Mouse (Mus musculus) midbrain, embryonic 16.5 days (tissue): ENCODE measurements around the gene Plg. TPM values are rescaled to one million over a fixed set of nuclear protein-coding genes. Genes with fewer than 3 reads are reported as not detected.

Experiments
- ATAC-seq: fragments of 200-750 bp; cut with Nextera tagmentation; 2 replicates; pipeline ENCODE4 v1.8.0; 2017; ENCODE audit warnings: moderate TSS enrichment
- H3K27ac ChIP-seq: fragments of 300-500 bp; sonication (generic); 2 replicates; pipeline ENCODE4 v1.5.1; 2014; ENCODE audit warnings: mild to moderate bottlenecking, low read length, mixed read lengths
- H3K27me3 ChIP-seq: fragments of 300-500 bp; sonication (generic); 2 replicates; pipeline ENCODE4 v1.6.1; 2014; ENCODE audit warnings: low read depth, low read length, mixed read lengths; ENCODE audit not compliant: control insufficient read depth, insufficient read depth
- H3K36me3 ChIP-seq: fragments of 300-500 bp; sonication (generic); 2 replicates; pipeline ENCODE4 v1.6.1; 2014; ENCODE audit warnings: mild to moderate bottlenecking, low read length, moderate library complexity, mixed read lengths; ENCODE audit not compliant: control insufficient read depth, insufficient read depth
- H3K4me1 ChIP-seq: fragments of 300-500 bp; sonication (generic); 2 replicates; pipeline ENCODE4 v1.6.1; 2014; ENCODE audit warnings: mild to moderate bottlenecking, low read length, mixed read lengths; ENCODE audit not compliant: control insufficient read depth, insufficient read depth
- H3K4me2 ChIP-seq: fragments of 300-500 bp; sonication (generic); 2 replicates; pipeline ENCODE4 v1.6.1; 2014; ENCODE audit warnings: mild to moderate bottlenecking, low read length, mixed read lengths
- H3K4me3 ChIP-seq: fragments of 300-500 bp; sonication (generic); 2 replicates; pipeline ENCODE4 v1.5.1; 2014; ENCODE audit warnings: low read depth, mild to moderate bottlenecking, low read length, moderate library complexity, mixed read lengths
- H3K9ac ChIP-seq: fragments of 300-500 bp; sonication (generic); 2 replicates; pipeline ENCODE4 v1.6.1; 2014; ENCODE audit warnings: low read depth, low read length, mixed read lengths
- H3K9me3 ChIP-seq: fragments of 300-500 bp; sonication (generic); replicated peaks from 2 replicates; pipeline ENCODE4 v1.6.1; 2014; ENCODE audit warnings: mild to moderate bottlenecking, low read length, mixed read lengths; ENCODE audit not compliant: control insufficient read depth, poor library complexity, severe bottlenecking
- WGBS: fragments of 180-500 bp; shearing (Covaris S2); extraction: QIAGEN DNeasy Blood & Tissue Kit; methylation state at CpG from one replicate; pipeline ENCODE4 v1.1.7; 2014; 5-methylcytosine and 5-hydroxymethylcytosine counted together
- polyA plus RNA-seq: library from polyadenylated mRNA; unstranded; fragments of >200 nt; fragmentation: Nextera tagmentation; extraction: Ambion mirVana; gene quantifications from 2 replicates; pipeline ENCODE4 v1.2.1, GENCODE M21; 2015

Plg gene
- polyA plus RNA-seq, 1 experiment from 2014 or later = not detected

DNA sequence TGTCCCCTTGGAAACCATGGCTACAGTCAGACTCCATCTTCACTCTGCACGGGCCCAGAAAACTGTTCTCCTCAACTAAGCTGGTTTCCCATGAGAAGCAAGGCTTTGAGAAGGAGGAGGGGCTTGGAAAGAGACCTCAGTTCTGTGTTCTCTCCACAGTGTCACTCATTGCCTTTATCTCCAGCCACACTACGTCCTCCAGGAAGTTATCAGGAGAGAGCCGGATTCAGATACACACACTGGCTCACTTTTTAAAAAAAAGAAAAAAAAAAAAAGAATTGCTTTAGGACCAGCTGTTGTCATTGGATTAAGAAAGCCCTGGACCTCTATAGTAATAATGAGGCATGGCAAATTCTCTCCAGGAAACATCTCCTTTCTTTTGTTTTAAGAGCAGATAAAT is 48.7 kb downstream of the Plg start:
- no peak overlapping the region for H3K27ac ChIP-seq
- WGBS = 31% methylated on average over 3 of the region's 3 CpGs
- no peak for ATAC-seq

DNA sequence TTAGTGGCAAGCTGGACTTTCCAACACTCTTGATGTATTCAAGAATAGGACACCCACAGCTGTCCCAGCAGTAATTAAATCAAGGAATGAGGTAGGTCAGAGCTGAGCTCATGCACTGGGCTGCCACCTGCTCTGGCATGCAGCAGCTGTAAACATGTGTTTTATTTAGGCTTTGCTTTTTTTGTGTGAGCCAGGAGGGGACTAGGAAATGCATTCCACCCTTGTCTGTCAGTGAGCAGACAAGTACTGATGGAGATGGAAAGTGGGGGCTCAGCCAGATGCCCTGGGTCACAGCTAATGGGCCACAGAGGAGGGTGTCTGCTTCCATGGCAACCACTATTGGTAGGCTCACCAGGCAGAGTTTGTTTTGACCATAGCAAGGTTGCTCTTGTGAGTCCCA is 50.0 kb downstream of the Plg start:
- Histone ChIP-seq H3K4me3 (no peak overlapping the region), H3K9ac (no peak overlapping the region), H3K9me3 (no peaks in the 10 kb centered on the region), H3K27me3 (no peaks in the 10 kb centered on the region), H3K27ac (no peak overlapping the region), H3K4me1 (peaks cover 4% of the 10 kb centered on the region; the same call in 1 of the 2 replicates), H3K4me2 (no peak overlapping the region), H3K36me3 (no peaks in the 10 kb centered on the region)
- ATAC-seq = 0 out of 2 replicates have a peak, but pooled peaks have one; percentile 66

More for the DNA sequence above, 48.7 kb downstream of the Plg start:
- H3K27me3 ChIP-seq = no peaks in the 10 kb centered on the region
- H3K9me3 ChIP-seq = no peaks in the 10 kb centered on the region
- H3K4me1 ChIP-seq = peaks cover 4% of the 10 kb centered on the region; the same call in 1 of the 2 replicates
- no peak overlapping the region for H3K4me3 ChIP-seq
- no peak overlapping the region for H3K4me2 ChIP-seq
- no peak overlapping the region for H3K9ac ChIP-seq
- no peaks in the 10 kb centered on the region for H3K36me3 ChIP-seq

DNA sequence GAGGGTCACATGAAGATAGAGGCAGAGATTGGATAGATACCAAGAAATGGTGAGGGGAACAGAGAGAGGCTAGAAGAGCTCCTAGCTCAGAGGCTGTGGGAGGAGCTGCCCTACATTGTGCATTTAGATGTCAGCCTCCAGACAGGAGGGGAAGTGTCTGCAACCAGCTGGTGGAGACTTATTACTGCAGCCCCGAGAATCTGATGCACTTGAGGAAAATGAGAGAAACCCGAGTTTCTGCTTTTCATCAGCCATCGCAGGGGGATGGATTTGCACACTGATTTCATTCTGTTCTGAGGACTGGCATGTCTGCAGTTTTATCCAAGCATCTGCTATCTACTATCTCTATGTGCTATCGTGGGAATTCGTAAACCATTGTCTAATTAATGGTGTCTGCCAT is 53.3 kb downstream of the Plg start:
- no peak overlapping the region for H3K9ac ChIP-seq
- no peak overlapping the region for H3K4me2 ChIP-seq
- H3K36me3 ChIP-seq = no peaks in the 10 kb centered on the region
- H3K9me3 ChIP-seq = no peaks in the 10 kb centered on the region
- WGBS = 68% methylated on average over 5 of the region's 5 CpGs
- no peak overlapping the region for H3K27ac ChIP-seq
- no peak overlapping the region for H3K4me3 ChIP-seq
- H3K27me3 ChIP-seq = no peaks in the 10 kb centered on the region
- ATAC-seq = no peak; the same call in 1 of the 2 replicates
- H3K4me1 ChIP-seq = peaks cover 4% of the 10 kb centered on the region; the same call in 1 of the 2 replicates

DNA sequence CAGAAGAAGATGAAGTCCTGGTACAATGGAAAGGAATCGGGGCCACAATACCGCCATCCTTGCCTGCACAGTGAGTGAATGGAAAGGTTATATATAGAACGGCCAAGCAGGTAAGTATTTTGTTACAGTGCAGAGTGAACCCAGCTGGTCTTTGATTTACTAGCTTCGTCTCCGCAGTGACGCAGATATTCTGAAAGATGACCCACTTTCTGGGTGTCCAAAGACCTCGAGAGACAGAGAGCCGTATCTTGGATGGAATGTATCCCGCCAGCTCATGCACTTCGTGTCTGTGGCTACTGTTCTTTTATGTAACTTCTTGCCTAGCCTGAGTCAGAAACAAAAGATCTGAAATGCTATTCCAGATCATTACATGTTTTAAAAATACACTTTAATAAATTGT is 59.4 kb downstream of the Plg start:
- H3K4me3 ChIP-seq = no peak overlapping the region
- H3K9me3 ChIP-seq = no peaks in the 10 kb centered on the region
- no peak overlapping the region for H3K27ac ChIP-seq
- H3K4me2 ChIP-seq = no peak overlapping the region
- no peak overlapping the region for H3K9ac ChIP-seq
- H3K36me3 ChIP-seq = no peaks in the 10 kb centered on the region
- WGBS = 85% methylated on average over 10 of the region's 10 CpGs
- no peaks in the 10 kb centered on the region for H3K4me1 ChIP-seq
- ATAC-seq = no peak
- no peaks in the 10 kb centered on the region for H3K27me3 ChIP-seq

DNA sequence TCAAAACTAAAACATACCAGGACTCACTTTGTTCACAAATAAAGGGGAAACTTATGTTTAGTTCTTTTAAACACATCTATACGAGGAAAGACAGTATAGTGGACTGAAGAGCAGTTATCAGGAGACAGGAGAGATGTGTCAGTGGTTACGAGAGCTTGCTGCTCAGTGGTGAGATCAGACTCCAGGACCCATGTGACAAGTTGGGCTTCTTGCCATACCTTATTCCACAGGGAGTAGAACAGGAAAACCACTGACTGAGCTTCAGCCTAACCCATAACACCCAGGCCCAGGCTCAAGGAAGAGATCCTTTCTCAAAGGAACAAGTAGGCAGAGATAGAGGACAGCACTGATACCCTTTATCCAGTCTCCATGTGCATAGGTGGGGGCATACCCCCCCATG is 66.2 kb downstream of the Plg start:
- H3K36me3 ChIP-seq = no peaks in the 10 kb centered on the region
- H3K9ac ChIP-seq = no peak overlapping the region
- H3K27me3 ChIP-seq = no peaks in the 10 kb centered on the region
- no peak overlapping the region for H3K4me3 ChIP-seq
- H3K4me1 ChIP-seq = no peaks in the 10 kb centered on the region
- H3K4me2 ChIP-seq = no peak overlapping the region
- H3K9me3 ChIP-seq = no peaks in the 10 kb centered on the region
- H3K27ac ChIP-seq = no peak overlapping the region
- no peak for ATAC-seq
- 80% methylated on average over 2 of the region's 2 CpGs for WGBS

DNA sequence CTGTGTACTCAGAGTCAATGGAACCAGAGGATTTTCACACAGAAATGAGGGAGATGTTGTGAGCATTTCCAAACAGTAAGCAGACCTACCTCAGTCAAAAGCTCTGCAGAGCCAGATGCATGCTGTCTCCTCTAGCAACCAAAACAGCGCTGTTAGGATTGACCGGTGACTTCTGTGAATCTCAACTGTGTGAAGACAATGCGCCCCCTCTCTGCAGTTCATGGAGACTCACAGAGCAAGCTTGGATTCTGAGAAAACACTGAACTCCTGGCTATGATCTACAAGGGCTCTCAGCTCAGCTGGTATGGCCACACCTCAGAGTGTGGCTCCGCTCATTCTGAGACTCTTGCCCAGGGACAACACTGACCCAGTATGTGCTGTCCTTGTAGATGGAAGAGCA is 72.8 kb downstream of the Plg start:
- Histone ChIP-seq H3K4me1 (peaks cover 3% of the 10 kb centered on the region; the same call in 1 of the 2 replicates), H3K9ac (no peak overlapping the region), H3K36me3 (no peaks in the 10 kb centered on the region), H3K4me3 (no peak overlapping the region), H3K9me3 (no peaks in the 10 kb centered on the region), H3K27me3 (no peaks in the 10 kb centered on the region), H3K27ac (no peak overlapping the region), H3K4me2 (no peak overlapping the region)
- no peak for ATAC-seq
- WGBS = 39% methylated on average over 4 of the region's 4 CpGs

DNA sequence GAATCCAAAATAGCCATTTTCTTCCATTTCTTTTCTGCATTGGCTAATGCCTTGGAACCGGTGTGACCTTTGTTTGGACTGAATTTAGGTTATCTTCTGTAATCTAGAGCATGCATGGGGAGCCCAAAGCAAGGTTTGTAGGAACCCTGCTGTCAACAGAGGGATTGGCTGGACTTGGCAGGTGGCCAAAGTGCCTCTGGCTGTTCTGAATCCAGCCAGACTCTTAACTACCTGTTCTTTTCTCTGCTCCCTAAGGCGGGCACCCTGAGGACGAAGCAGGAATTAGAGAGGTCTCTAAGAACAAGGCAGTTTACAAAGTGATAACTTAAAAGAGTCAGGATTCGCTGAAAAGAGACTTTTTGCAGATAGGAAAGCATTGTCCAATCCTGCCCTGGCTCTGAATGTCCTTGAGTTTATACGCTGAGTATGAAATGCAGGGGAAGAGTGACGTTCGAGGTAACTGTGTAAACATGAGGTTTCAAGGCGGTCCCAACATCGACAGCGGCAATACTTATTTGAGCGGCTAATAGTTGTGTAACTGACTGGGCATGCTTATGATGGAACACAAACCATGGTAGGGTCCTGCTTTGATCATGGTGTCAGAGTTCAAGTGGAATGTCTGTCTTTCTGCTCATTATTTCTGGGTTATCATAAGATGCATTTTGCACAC is 74.6 kb downstream of the Plg start:
- WGBS = 69% methylated on average over 11 of the region's 11 CpGs
- no peak overlapping the region for H3K27ac ChIP-seq
- H3K4me1 ChIP-seq = peaks cover 3% of the 10 kb centered on the region; the same call in 1 of the 2 replicates
- no peak overlapping the region for H3K9ac ChIP-seq
- H3K4me2 ChIP-seq = no peak overlapping the region
- no peaks in the 10 kb centered on the region for H3K9me3 ChIP-seq
- H3K36me3 ChIP-seq = no peaks in the 10 kb centered on the region
- no peaks in the 10 kb centered on the region for H3K27me3 ChIP-seq
- ATAC-seq = no peak
- no peak overlapping the region for H3K4me3 ChIP-seq

DNA sequence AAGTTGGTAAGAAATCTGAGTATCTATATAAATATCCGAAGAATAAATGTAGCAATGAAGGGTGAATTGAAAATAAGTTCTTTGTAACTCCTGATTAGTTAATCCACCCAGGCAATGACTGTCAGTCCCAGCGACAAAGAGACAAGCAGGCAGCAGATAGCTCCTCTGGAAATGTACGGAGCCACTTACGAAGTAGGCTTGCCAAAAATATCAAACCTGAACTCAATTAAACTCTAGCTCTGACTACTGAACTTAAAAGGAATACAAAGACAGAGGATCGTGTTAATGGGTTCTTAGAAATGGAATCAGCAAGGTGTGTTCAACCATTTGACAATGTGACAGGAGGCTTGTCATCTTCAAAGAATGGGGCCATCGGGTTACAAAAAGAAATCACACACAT is 75.3 kb downstream of the Plg start:
- H3K9me3 ChIP-seq = no peaks in the 10 kb centered on the region
- no peaks in the 10 kb centered on the region for H3K27me3 ChIP-seq
- no peak overlapping the region for H3K4me2 ChIP-seq
- H3K4me3 ChIP-seq = no peak overlapping the region
- H3K27ac ChIP-seq = no peak overlapping the region
- H3K9ac ChIP-seq = no peak overlapping the region
- peaks cover 3% of the 10 kb centered on the region; the same call in 1 of the 2 replicates for H3K4me1 ChIP-seq
- H3K36me3 ChIP-seq = no peaks in the 10 kb centered on the region
- WGBS = 85% methylated on average over 6 of the region's 6 CpGs
- ATAC-seq = no peak

DNA sequence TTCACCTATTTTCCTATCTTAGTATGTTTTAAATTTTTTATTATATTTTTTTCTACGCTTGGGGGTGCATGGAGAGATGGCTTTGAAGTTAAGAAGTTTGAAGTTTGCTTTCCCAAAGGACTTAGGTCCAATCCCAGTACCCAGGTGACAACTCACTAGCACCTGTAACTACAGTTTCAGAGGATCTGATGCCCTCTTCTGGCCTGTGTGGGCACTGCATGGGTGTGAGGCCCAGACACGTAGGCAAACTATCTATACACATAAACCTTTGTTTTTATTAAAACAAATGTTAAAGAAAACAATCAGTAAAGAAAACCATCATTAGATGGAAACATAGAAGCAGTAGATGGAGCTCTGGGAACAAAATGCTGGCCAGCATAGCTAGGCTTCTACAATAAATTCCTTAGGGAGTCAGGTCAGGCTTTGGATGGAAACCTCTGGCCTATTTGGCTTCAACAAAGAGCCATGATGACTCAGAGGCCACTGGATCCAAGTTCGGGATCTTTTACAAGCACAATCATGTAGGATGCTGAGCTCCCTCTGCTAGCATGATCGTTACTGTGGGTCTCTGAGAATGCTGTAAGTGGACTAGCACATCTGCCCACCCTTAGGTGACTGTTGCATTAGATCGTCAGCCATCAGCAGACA is 76.9 kb downstream of the Plg start:
- no peaks in the 10 kb centered on the region for H3K27me3 ChIP-seq
- H3K36me3 ChIP-seq = no peaks in the 10 kb centered on the region
- no peak overlapping the region for H3K27ac ChIP-seq
- no peak overlapping the region for H3K9ac ChIP-seq
- H3K4me1 ChIP-seq = peaks cover 3% of the 10 kb centered on the region; the same call in 1 of the 2 replicates
- WGBS = 84% methylated on average over 5 of the region's 5 CpGs
- ATAC-seq = no peak
- H3K4me2 ChIP-seq = no peak overlapping the region
- no peak overlapping the region for H3K4me3 ChIP-seq
- no peaks in the 10 kb centered on the region for H3K9me3 ChIP-seq
